Mouse (Mus musculus): Measurements from ENCODE around the gene 2310009B15Rik. TPM values are rescaled to one million over a fixed set of nuclear protein-coding genes. Genes with fewer than 3 reads are reported as not detected.
A peak's percentile ranks its signal among the peaks of the same experiment; 100 is the strongest.
"Not testable (repeated sequence)": the region's sequence is repeated elsewhere in the genome, so short reads cannot be mapped to it uniquely, and the experiment has no call there.

Gene 2310009B15Rik
- polyA plus RNA-seq (2015; fragmentation: Nextera tagmentation; extraction: Ambion mirVana) = 23.0 and 26.4 TPM in 2 replicates

GRCm38 (mm10) chr1:138856101-138856950 lies at the start of gene 2310009B15Rik:
Gene 2310009B15Rik, minus strand, starts transcription at chr1:138856852.
- Histone ChIP-seq H3K4me3 (replicated peaks; ENCODE audit: low read length) (peak within 1 kb of the TSS; percentile 53), H3K27ac (ENCODE audit: low read length) (peak within 1 kb of the TSS; percentile 75), H3K4me2 (ENCODE audit: low read length) (peak within 1 kb of the TSS; percentile 33), H3K9ac (replicated peaks; ENCODE audit: low read depth, low read length) (peak within 1 kb of the TSS; percentile 63)
- not testable (repeated sequence) for H3K27me3 ChIP-seq (replicated peaks; ENCODE audit: control insufficient read depth, insufficient read depth, low read length); H3K36me3 ChIP-seq (ENCODE audit: control insufficient read depth, insufficient read depth); H3K9me3 ChIP-seq (ENCODE audit: control insufficient read depth, low read length); H3K4me1 ChIP-seq (replicated peaks; ENCODE audit: control insufficient read depth, insufficient read depth, low read length)
- peak; percentile 99 for ATAC-seq
- under 1% methylated on average over 40 of the region's 79 CpGs for WGBS

GRCm38 (mm10) chr1:138906256-138906655 lies 49.6 kb upstream of the 2310009B15Rik start:
- Histone ChIP-seq H3K27me3 (replicated peaks; ENCODE audit: control insufficient read depth, insufficient read depth, low read length) (no peaks in the 10 kb centered on the region), H3K4me3 (replicated peaks; ENCODE audit: low read length) (no peak overlapping the region), H3K9ac (replicated peaks; ENCODE audit: low read depth, low read length) (no peak overlapping the region), H3K36me3 (ENCODE audit: control insufficient read depth, insufficient read depth) (no peaks in the 10 kb centered on the region), H3K27ac (ENCODE audit: low read length) (no peak overlapping the region), H3K4me2 (ENCODE audit: low read length) (no peak overlapping the region), H3K4me1 (replicated peaks; ENCODE audit: control insufficient read depth, insufficient read depth, low read length) (0 out of 2 replicates have a peak, but pooled peaks cover 2% of the 10 kb centered on the region), H3K9me3 (ENCODE audit: control insufficient read depth, low read length) (no peaks in the 10 kb centered on the region)
- no peak for ATAC-seq
- 86% methylated on average over 3 of the region's 3 CpGs for WGBS

GRCm38 (mm10) chr1:138905092-138905765 lies 48.6 kb upstream of the 2310009B15Rik start:
- no peak overlapping the region for H3K4me2 ChIP-seq (ENCODE audit: low read length)
- H3K27me3 ChIP-seq (replicated peaks; ENCODE audit: control insufficient read depth, insufficient read depth, low read length) = no peaks in the 10 kb centered on the region
- no peak overlapping the region for H3K9ac ChIP-seq (replicated peaks; ENCODE audit: low read depth, low read length)
- 0 out of 2 replicates have a peak, but pooled peaks cover 2% of the 10 kb centered on the region for H3K4me1 ChIP-seq (replicated peaks; ENCODE audit: control insufficient read depth, insufficient read depth, low read length)
- no peaks in the 10 kb centered on the region for H3K9me3 ChIP-seq (ENCODE audit: control insufficient read depth, low read length)
- no peak for ATAC-seq
- H3K36me3 ChIP-seq (ENCODE audit: control insufficient read depth, insufficient read depth) = no peaks in the 10 kb centered on the region
- H3K4me3 ChIP-seq (replicated peaks; ENCODE audit: low read length) = no peak overlapping the region
- 96% methylated on average over 3 of the region's 3 CpGs for WGBS
- H3K27ac ChIP-seq (ENCODE audit: low read length) = no peak overlapping the region

- H3K9me3 ChIP-seq (ENCODE audit: control insufficient read depth, low read length) = no peaks in the 10 kb centered on the region
- ATAC-seq = no peak
- no peak overlapping the region for H3K4me3 ChIP-seq (replicated peaks; ENCODE audit: low read length)
- H3K36me3 ChIP-seq (ENCODE audit: control insufficient read depth, insufficient read depth) = no peaks in the 10 kb centered on the region
- no peak overlapping the region for H3K27ac ChIP-seq (ENCODE audit: low read length)
- WGBS = 93% methylated on average over 5 of the region's 5 CpGs
- H3K4me2 ChIP-seq (ENCODE audit: low read length) = no peak overlapping the region
- H3K4me1 ChIP-seq (replicated peaks; ENCODE audit: control insufficient read depth, insufficient read depth, low read length) = 0 out of 2 replicates have a peak, but pooled peaks cover 2% of the 10 kb centered on the region
- no peaks in the 10 kb centered on the region for H3K27me3 ChIP-seq (replicated peaks; ENCODE audit: control insufficient read depth, insufficient read depth, low read length)
- no peak overlapping the region for H3K9ac ChIP-seq (replicated peaks; ENCODE audit: low read depth, low read length)
Measured at GRCm38 (mm10) chr1:138903894-138904293, 47.2 kb upstream of the 2310009B15Rik start.

DNA sequence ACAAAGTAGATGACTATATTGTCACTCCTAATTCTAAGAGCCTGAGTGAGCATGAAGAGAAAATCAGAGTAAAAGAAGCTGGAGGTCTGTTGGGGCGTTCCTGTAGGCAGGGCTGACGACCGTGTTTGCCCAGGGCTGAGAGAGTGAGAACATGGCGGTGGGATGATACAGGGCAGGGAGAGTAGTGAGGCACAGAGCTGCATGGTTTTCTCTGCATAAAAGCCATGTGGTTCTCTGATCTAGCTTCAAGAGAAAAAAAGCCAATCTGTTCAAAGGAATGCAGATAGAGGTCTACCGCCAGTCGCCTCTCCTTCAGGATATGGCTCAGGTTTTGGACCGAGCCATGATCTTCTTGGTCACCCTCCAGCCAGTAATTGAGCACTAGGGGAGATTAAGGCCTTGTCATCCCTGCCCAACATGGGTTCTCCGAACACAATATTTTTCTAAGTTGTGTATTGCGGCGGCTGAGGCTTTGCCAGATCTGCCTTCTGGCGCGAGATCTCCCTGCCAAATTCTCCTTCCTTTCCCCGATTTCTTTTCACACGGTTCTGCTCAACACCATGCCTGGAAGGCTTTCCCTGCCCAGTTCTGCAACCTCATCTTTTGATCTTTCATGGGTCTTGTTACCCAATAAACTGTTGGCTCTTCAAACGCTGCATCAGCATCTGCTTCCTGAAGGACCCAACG lies 44.9 kb upstream of the 2310009B15Rik start:
- no peak overlapping the region for H3K4me2 ChIP-seq (ENCODE audit: low read length)
- no peaks in the 10 kb centered on the region for H3K9me3 ChIP-seq (ENCODE audit: control insufficient read depth, low read length)
- no peaks in the 10 kb centered on the region for H3K36me3 ChIP-seq (ENCODE audit: control insufficient read depth, insufficient read depth)
- H3K4me1 ChIP-seq (replicated peaks; ENCODE audit: control insufficient read depth, insufficient read depth, low read length) = 0 out of 2 replicates have a peak, but pooled peaks cover 2% of the 10 kb centered on the region
- peak; percentile 88 for ATAC-seq
- H3K27me3 ChIP-seq (replicated peaks; ENCODE audit: control insufficient read depth, insufficient read depth, low read length) = no peaks in the 10 kb centered on the region
- no peak overlapping the region for H3K9ac ChIP-seq (replicated peaks; ENCODE audit: low read depth, low read length)
- 71% methylated on average over 16 of the region's 16 CpGs for WGBS
- peak overlapping the region; percentile 72 for H3K27ac ChIP-seq (ENCODE audit: low read length)
- no peak overlapping the region for H3K4me3 ChIP-seq (replicated peaks; ENCODE audit: low read length)

DNA sequence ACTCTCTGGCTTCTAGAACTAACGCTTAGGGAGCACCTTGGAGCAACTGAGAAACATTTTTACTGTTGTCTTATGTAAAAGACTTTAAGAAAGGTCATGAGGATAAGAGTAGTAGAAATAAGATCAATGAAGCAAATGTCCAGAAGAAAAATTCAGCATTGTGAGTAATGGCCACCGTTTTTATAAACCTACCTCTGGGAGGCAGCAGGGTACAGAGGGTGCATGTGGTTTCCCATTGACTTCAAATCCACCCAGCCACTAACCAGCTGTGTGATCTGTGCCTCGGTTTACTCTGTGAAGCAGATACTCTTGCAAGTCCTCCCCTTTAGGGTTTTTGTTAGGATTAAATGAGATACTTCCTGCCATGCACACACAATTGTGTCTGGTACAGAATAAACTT lies 39.4 kb upstream of the 2310009B15Rik start:
- 81% methylated on average over 3 of the region's 3 CpGs for WGBS
- Histone ChIP-seq H3K4me3 (replicated peaks; ENCODE audit: low read length) (no peak overlapping the region), H3K27me3 (replicated peaks; ENCODE audit: control insufficient read depth, insufficient read depth, low read length) (no peaks in the 10 kb centered on the region), H3K4me1 (replicated peaks; ENCODE audit: control insufficient read depth, insufficient read depth, low read length) (no peaks in the 10 kb centered on the region), H3K4me2 (ENCODE audit: low read length) (no peak overlapping the region), H3K27ac (ENCODE audit: low read length) (no peak overlapping the region), H3K9me3 (ENCODE audit: control insufficient read depth, low read length) (no peaks in the 10 kb centered on the region), H3K9ac (replicated peaks; ENCODE audit: low read depth, low read length) (no peak overlapping the region), H3K36me3 (ENCODE audit: control insufficient read depth, insufficient read depth) (no peaks in the 10 kb centered on the region)
- ATAC-seq = no peak

DNA sequence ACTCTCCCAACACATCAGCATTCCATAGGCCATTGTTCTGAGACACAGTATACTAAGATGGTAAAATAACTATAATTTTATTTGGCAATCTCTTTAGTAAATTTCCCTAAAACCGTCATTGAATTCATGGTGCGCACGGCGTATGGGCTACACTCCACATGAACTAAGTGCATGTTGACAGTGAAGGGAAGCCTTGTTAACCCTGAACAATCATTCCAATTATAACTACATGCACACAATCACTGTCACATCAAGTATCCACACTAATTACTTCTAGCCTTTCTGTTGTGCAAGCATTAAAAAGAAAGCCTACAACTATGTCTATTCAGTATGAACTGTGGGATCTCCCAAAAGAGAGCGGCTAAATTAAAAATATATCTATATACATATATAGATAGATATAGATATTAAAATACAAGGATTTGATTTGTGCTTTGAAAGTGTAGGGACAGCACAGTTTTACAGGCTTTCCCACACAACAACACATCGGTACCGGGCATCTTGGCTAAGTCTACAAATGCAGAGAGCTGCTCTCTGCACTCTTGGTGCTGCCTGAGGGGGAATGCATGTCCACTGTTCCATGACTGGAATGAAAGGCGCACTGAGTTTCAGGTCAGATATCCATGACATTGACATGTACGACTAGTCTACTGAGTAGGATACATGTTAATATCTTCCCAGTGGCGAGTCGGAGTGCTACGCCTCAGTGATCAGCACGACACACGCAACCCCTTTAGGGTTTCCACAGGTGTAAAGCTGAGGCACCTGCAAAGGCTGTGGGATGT lies 21.0 kb upstream of the 2310009B15Rik start:
- H3K4me3 ChIP-seq (replicated peaks; ENCODE audit: low read length) = no peak overlapping the region
- ATAC-seq = no peak
- WGBS = 74% methylated on average over 14 of the region's 14 CpGs

GRCm38 (mm10) chr1:138876371-138877045 lies 19.9 kb upstream of the 2310009B15Rik start:
- no peak overlapping the region for H3K4me2 ChIP-seq (ENCODE audit: low read length)
- no peaks in the 10 kb centered on the region for H3K36me3 ChIP-seq (ENCODE audit: control insufficient read depth, insufficient read depth)
- WGBS = 74% methylated on average over 16 of the region's 16 CpGs
- H3K27me3 ChIP-seq (replicated peaks; ENCODE audit: control insufficient read depth, insufficient read depth, low read length) = no peaks in the 10 kb centered on the region
- no peak overlapping the region for H3K4me3 ChIP-seq (replicated peaks; ENCODE audit: low read length)
- H3K9ac ChIP-seq (replicated peaks; ENCODE audit: low read depth, low read length) = no peak overlapping the region
- H3K9me3 ChIP-seq (ENCODE audit: control insufficient read depth, low read length) = no peaks in the 10 kb centered on the region
- no peaks in the 10 kb centered on the region for H3K4me1 ChIP-seq (replicated peaks; ENCODE audit: control insufficient read depth, insufficient read depth, low read length)
- H3K27ac ChIP-seq (ENCODE audit: low read length) = no peak overlapping the region
- ATAC-seq = no peak

More for the DNA sequence above, 21.0 kb upstream of the 2310009B15Rik start:
- no peak overlapping the region for H3K27ac ChIP-seq (ENCODE audit: low read length)
- no peak overlapping the region for H3K4me2 ChIP-seq (ENCODE audit: low read length)
- H3K9me3 ChIP-seq (ENCODE audit: control insufficient read depth, low read length) = no peaks in the 10 kb centered on the region
- no peaks in the 10 kb centered on the region for H3K36me3 ChIP-seq (ENCODE audit: control insufficient read depth, insufficient read depth)
- H3K9ac ChIP-seq (replicated peaks; ENCODE audit: low read depth, low read length) = no peak overlapping the region
- no peaks in the 10 kb centered on the region for H3K4me1 ChIP-seq (replicated peaks; ENCODE audit: control insufficient read depth, insufficient read depth, low read length)
- H3K27me3 ChIP-seq (replicated peaks; ENCODE audit: control insufficient read depth, insufficient read depth, low read length) = no peaks in the 10 kb centered on the region
